Mouse (Mus musculus): Measurements from ENCODE around the gene Nagk.
"Not testable (repeated sequence)": the region's sequence is repeated elsewhere in the genome, so short reads cannot be mapped to it uniquely, and the experiment has no call there.

Nagk gene

GRCm38 (mm10) chr6:83794760-83795296 lies at the start of gene Nagk:
TSS of gene Nagk (plus strand) at chr6:83794982.
- DNase-seq (ENCODE audit: low spot score in 2 of 2): peak; percentile 98

- DNase-seq (ENCODE audit: low spot score in 2 of 2): no peak
Measured at GRCm38 (mm10) chr6:83745466-83745865, 49.3 kb upstream of the Nagk start.

- no peak for DNase-seq (ENCODE audit: low spot score in 2 of 2)
Measured at GRCm38 (mm10) chr6:83749286-83749685, 45.5 kb upstream of the Nagk start.

GRCm38 (mm10) chr6:83750171-83750684 lies 44.6 kb upstream of the Nagk start:
- peak; percentile 43 to 46 for DNase-seq (ENCODE audit: low spot score in 2 of 2)

- DNase-seq (ENCODE audit: low spot score in 2 of 2): no peak
Measured at GRCm38 (mm10) chr6:83756051-83756450, 38.7 kb upstream of the Nagk start.

- no peak for DNase-seq (ENCODE audit: low spot score in 2 of 2)
Measured at GRCm38 (mm10) chr6:83762344-83762743, 32.4 kb upstream of the Nagk start, which contains the start of gene Ankrd53. TSS of gene Ankrd53 (plus strand) at chr6:83762644.

- DNase-seq (ENCODE audit: low spot score in 2 of 2): peak in 1 of 2 experiments; percentile 23
Measured at GRCm38 (mm10) chr6:83762880-83763431, 31.8 kb upstream of the Nagk start.

GRCm38 (mm10) chr6:83766982-83767381 lies 27.8 kb upstream of the Nagk start:
- DNase-seq (ENCODE audit: low spot score in 2 of 2): no peak

GRCm38 (mm10) chr6:83768485-83768884 lies 26.3 kb upstream of the Nagk start:
- no peak for DNase-seq (ENCODE audit: low spot score in 2 of 2)

GRCm38 (mm10) chr6:83774126-83774525 lies 20.7 kb upstream of the Nagk start:
- DNase-seq (ENCODE audit: low spot score in 2 of 2): no peak

GRCm38 (mm10) chr6:83774781-83775563 lies 19.8 kb upstream of the Nagk start:
- DNase-seq (ENCODE audit: low spot score in 2 of 2): no peak

- peak; percentile 82 to 89 for DNase-seq (ENCODE audit: low spot score in 2 of 2)
Measured at GRCm38 (mm10) chr6:83775638-83776293, 19.0 kb upstream of the Nagk start, which contains the start of gene Tex261. TSS of gene Tex261 (minus strand) at chr6:83775813.

GRCm38 (mm10) chr6:83778306-83778705 lies 16.5 kb upstream of the Nagk start:
- no peak for DNase-seq (ENCODE audit: low spot score in 2 of 2)

GRCm38 (mm10) chr6:83779026-83779425 lies 15.8 kb upstream of the Nagk start:
- peak; percentile 52 to 56 for DNase-seq (ENCODE audit: low spot score in 2 of 2)

- peak; percentile 66 to 81 for DNase-seq (ENCODE audit: low spot score in 2 of 2)
Measured at GRCm38 (mm10) chr6:83786426-83786825, 8.4 kb upstream of the Nagk start.

GRCm38 (mm10) chr6:83788554-83788953 lies 6.2 kb upstream of the Nagk start:
- no peak for DNase-seq (ENCODE audit: low spot score in 2 of 2)

- not testable (repeated sequence) for DNase-seq (ENCODE audit: low spot score in 2 of 2)
Measured at GRCm38 (mm10) chr6:83790533-83790932, 4.2 kb upstream of the Nagk start.

- DNase-seq (ENCODE audit: low spot score in 2 of 2): peak; percentile 34 to 65
Measured at GRCm38 (mm10) chr6:83791251-83791890, 3.4 kb upstream of the Nagk start.

- DNase-seq (ENCODE audit: low spot score in 2 of 2): no peak
Measured at GRCm38 (mm10) chr6:83795492-83795900, 714 bp downstream of the Nagk start.

- DNase-seq (ENCODE audit: low spot score in 2 of 2): no peak
Measured at GRCm38 (mm10) chr6:83796686-83797085, 1.9 kb downstream of the Nagk start.

GRCm38 (mm10) chr6:83802033-83802432 lies 7.3 kb downstream of the Nagk start:
- no peak for DNase-seq (ENCODE audit: low spot score in 2 of 2)

GRCm38 (mm10) chr6:83802846-83803245 lies 8.1 kb downstream of the Nagk start:
- no peak for DNase-seq (ENCODE audit: low spot score in 2 of 2)

All from natural killer cell, adult 2 months (primary cell).